Mouse (Mus musculus): ENCODE measurements around the gene P2rx7. TPM values are rescaled to one million over a fixed set of nuclear protein-coding genes. Genes with fewer than 3 reads are reported as not detected.

Gene P2rx7
- total and polyA plus RNA-seq, 2 experiments from 2014 or later, result 3.6 to 7.3 TPM

DNA sequence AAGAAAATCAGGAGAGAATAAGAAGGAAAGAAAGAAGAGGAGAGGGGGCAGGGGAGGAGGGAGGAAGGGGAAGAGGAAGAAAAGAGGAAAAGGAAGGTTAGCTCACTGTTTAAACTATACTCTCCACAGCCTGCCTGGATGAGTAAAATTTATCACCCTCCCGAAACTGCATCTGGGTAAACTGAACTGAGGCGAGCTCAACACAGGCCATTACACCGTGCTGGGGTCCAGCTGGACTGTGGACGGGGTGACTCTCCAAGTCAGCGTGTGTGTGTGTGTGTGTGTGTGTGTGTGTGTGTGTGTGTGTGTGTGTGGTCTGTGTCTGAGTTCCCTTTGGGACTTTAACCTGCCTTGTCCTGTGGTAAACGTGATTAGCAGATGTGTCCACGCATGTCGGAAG lies 32.3 kb downstream of the P2rx7 start:
- Histone ChIP-seq H3K9ac (replicated peaks; ENCODE audit: low read length, poor library complexity, severe bottlenecking) (no peak overlapping the region), H3K4me2 (ENCODE audit: low read depth, low read length, poor library complexity, severe bottlenecking) (no peak overlapping the region), H3K4me3 (ENCODE audit: low read depth, low read length) (no peak overlapping the region), H3K9me3 (ENCODE audit: low read length) (no peaks in the 10 kb centered on the region), H3K27me3 (ENCODE audit: insufficient read depth, low read length) (no peaks in the 10 kb centered on the region), H3K4me1 (ENCODE audit: insufficient read depth, low read length) (no peaks in the 10 kb centered on the region), H3K36me3 (ENCODE audit: insufficient read depth, low read length) (no peaks in the 10 kb centered on the region), H3K27ac (ENCODE audit: low read depth, low read length) (no peak overlapping the region)
- ATAC-seq (ENCODE audit: low FRiP score) (no peak), DNase-seq (ENCODE audit: low spot score) (no peak)
- WGBS, result 89% methylated on average over 8 of the region's 8 CpGs
- no peak for TF ChIP-seq CTCF (IDR thresholded peaks at IDR 0.05)

DNA sequence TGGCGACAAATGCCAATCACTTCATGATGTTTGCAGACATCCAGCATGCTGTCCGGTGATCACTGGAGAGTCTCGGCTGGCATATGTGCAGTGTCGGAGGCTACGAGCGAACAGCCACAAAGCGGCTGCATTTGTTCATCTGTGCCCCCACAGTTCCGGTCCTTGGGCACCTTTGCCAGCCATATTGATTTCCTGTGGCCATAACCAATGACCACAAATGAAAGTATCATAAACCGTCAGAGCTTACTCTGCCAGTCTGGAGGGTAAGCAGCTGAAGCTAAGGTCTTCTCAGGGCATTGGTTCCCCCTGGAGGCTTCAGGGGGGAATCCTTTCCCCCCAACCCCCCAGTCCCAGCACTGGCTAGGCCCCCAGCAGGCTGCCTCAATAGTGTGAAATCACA lies 34.3 kb downstream of the P2rx7 start:
- no peak for DNase-seq (ENCODE audit: low spot score)
- H3K4me2 ChIP-seq (ENCODE audit: low read depth, low read length, poor library complexity, severe bottlenecking), result no peak overlapping the region
- H3K27me3 ChIP-seq (ENCODE audit: insufficient read depth, low read length), result no peaks in the 10 kb centered on the region
- no peak for ATAC-seq (ENCODE audit: low FRiP score)
- H3K36me3 ChIP-seq (ENCODE audit: insufficient read depth, low read length), result no peaks in the 10 kb centered on the region
- H3K9ac ChIP-seq (replicated peaks; ENCODE audit: low read length, poor library complexity, severe bottlenecking), result no peak overlapping the region
- WGBS, result 96% methylated on average over 9 of the region's 9 CpGs
- no peak overlapping the region for H3K4me3 ChIP-seq (ENCODE audit: low read depth, low read length)
- H3K27ac ChIP-seq (ENCODE audit: low read depth, low read length), result no peak overlapping the region
- H3K9me3 ChIP-seq (ENCODE audit: low read length), result no peaks in the 10 kb centered on the region
- no peak for TF ChIP-seq CTCF (IDR thresholded peaks at IDR 0.05)
- H3K4me1 ChIP-seq (ENCODE audit: insufficient read depth, low read length), result no peaks in the 10 kb centered on the region

DNA sequence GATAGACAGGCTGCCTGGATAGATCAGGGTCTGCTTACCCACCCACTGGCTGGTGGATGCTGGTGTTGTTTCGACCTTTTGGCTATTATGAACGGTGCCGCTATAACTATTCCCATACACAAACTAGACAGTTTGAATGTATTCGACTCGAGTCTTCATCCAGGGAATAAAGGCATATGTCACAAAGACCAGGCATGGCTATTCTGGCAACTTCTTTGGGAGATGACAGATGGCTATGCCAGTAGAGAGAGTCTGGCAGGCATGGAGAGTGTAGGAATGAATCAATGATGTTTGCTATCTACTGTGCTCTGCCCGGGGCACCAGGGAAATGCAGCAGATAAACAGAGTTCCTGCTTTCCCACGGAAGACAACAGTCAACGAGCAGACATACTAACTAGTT lies 36.2 kb downstream of the P2rx7 start:
- Histone ChIP-seq H3K27ac (ENCODE audit: low read depth, low read length) (no peak overlapping the region), H3K9ac (replicated peaks; ENCODE audit: low read length, poor library complexity, severe bottlenecking) (no peak overlapping the region), H3K36me3 (ENCODE audit: insufficient read depth, low read length) (no peaks in the 10 kb centered on the region), H3K4me1 (ENCODE audit: insufficient read depth, low read length) (no peaks in the 10 kb centered on the region), H3K4me3 (ENCODE audit: low read depth, low read length) (no peak overlapping the region), H3K27me3 (ENCODE audit: insufficient read depth, low read length) (no peaks in the 10 kb centered on the region), H3K4me2 (ENCODE audit: low read depth, low read length, poor library complexity, severe bottlenecking) (no peak overlapping the region), H3K9me3 (ENCODE audit: low read length) (no peaks in the 10 kb centered on the region)
- DNase-seq (ENCODE audit: low spot score) (no peak), ATAC-seq (ENCODE audit: low FRiP score) (no peak)
- no peak for TF ChIP-seq CTCF (IDR thresholded peaks at IDR 0.05)
- 87% methylated on average over 8 of the region's 8 CpGs for WGBS

DNA sequence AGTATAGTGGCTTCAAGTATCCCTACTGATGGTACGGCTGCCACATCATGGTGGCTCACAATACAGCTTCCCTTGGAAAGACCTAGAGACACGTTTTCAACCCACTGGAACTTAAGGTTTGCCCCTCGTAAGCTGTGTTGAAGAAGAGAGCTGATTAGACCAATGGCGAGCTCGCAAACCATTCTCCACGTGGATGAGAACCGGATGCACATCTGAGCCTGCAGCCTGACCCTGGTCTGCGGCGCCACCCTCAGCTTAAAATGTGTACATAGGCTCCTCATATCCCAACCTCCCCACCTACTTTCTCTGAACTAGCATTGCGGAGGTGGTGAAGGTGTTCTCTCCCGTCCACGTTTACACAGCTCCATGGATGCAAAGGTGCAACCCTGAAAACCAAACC lies 37.6 kb downstream of the P2rx7 start:
- no peak overlapping the region for H3K4me3 ChIP-seq (ENCODE audit: low read depth, low read length)
- WGBS, result 86% methylated on average over 12 of the region's 12 CpGs

DNA sequence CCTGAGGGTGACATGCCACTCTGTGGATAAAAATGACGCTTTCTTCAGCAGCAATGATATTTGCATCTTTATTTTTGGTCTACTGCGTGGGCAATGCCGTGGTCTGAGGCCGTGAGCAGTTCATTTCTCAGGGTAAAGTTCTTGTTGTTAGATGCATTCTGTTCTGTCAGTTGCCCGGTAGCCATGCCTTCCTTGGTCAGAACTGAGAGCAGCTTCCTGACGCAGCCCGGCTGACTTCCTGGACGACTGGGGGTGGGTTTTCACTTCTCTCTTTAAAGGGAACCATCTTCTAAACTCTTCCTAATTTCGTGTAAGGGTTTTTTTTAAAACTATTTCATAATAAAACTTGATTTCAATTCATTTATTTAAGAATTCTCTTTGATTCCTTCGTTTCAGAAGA lies 40.2 kb downstream of the P2rx7 start:
- TF ChIP-seq CTCF (IDR thresholded peaks at IDR 0.05), result no peak
- H3K9me3 ChIP-seq (ENCODE audit: low read length), result no peaks in the 10 kb centered on the region
- H3K27me3 ChIP-seq (ENCODE audit: insufficient read depth, low read length), result no peaks in the 10 kb centered on the region
- no peak overlapping the region for H3K27ac ChIP-seq (ENCODE audit: low read depth, low read length)
- DNase-seq (ENCODE audit: low spot score), result no peak
- no peak overlapping the region for H3K9ac ChIP-seq (replicated peaks; ENCODE audit: low read length, poor library complexity, severe bottlenecking)
- H3K4me1 ChIP-seq (ENCODE audit: insufficient read depth, low read length), result no peaks in the 10 kb centered on the region
- WGBS, result 80% methylated on average over 10 of the region's 10 CpGs
- no peak for ATAC-seq (ENCODE audit: low FRiP score)
- no peak overlapping the region for H3K4me3 ChIP-seq (ENCODE audit: low read depth, low read length)
- no peaks in the 10 kb centered on the region for H3K36me3 ChIP-seq (ENCODE audit: insufficient read depth, low read length)
- H3K4me2 ChIP-seq (ENCODE audit: low read depth, low read length, poor library complexity, severe bottlenecking), result no peak overlapping the region

More for the DNA sequence above, 37.6 kb downstream of the P2rx7 start:
- Histone ChIP-seq H3K27ac (ENCODE audit: low read depth, low read length) (no peak overlapping the region), H3K4me2 (ENCODE audit: low read depth, low read length, poor library complexity, severe bottlenecking) (no peak overlapping the region), H3K4me1 (ENCODE audit: insufficient read depth, low read length) (no peaks in the 10 kb centered on the region), H3K9me3 (ENCODE audit: low read length) (no peaks in the 10 kb centered on the region), H3K27me3 (ENCODE audit: insufficient read depth, low read length) (no peaks in the 10 kb centered on the region), H3K9ac (replicated peaks; ENCODE audit: low read length, poor library complexity, severe bottlenecking) (no peak overlapping the region), H3K36me3 (ENCODE audit: insufficient read depth, low read length) (no peaks in the 10 kb centered on the region)
- no peak for DNase-seq (ENCODE audit: low spot score)
- TF ChIP-seq CTCF (IDR thresholded peaks at IDR 0.05), result no peak
- ATAC-seq (ENCODE audit: low FRiP score), result no peak

DNA sequence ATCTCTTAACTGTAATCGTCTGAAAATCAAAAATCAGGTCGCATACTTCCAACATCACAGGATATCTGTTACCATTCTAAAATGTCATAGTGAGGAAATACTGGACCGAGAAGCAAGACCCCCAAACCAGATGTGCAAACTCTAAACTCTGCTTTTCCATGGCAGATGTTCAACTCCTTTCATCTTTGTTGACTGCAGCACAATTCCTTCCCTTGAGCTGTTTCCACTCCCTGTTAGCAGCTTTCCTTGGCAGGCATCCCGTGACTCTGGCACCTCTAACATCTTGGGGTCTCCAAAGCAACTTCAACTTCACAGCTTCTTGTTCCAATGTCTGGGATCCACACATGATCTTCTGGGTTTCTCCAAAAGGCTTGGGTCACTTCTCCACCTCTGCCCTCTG lies 43.7 kb downstream of the P2rx7 start:
- H3K4me2 ChIP-seq (ENCODE audit: low read depth, low read length, poor library complexity, severe bottlenecking), result no peak overlapping the region
- 87% methylated on average over 4 of the region's 4 CpGs for WGBS
- no peaks in the 10 kb centered on the region for H3K9me3 ChIP-seq (ENCODE audit: low read length)
- H3K27me3 ChIP-seq (ENCODE audit: insufficient read depth, low read length), result no peaks in the 10 kb centered on the region
- TF ChIP-seq CTCF (IDR thresholded peaks at IDR 0.05), result no peak
- H3K27ac ChIP-seq (ENCODE audit: low read depth, low read length), result no peak overlapping the region
- no peaks in the 10 kb centered on the region for H3K4me1 ChIP-seq (ENCODE audit: insufficient read depth, low read length)
- no peak for DNase-seq (ENCODE audit: low spot score)
- no peak for ATAC-seq (ENCODE audit: low FRiP score)
- no peak overlapping the region for H3K9ac ChIP-seq (replicated peaks; ENCODE audit: low read length, poor library complexity, severe bottlenecking)
- no peak overlapping the region for H3K4me3 ChIP-seq (ENCODE audit: low read depth, low read length)
- H3K36me3 ChIP-seq (ENCODE audit: insufficient read depth, low read length), result no peaks in the 10 kb centered on the region

All from midbrain, postnatal 0 days (tissue).